Mouse (Mus musculus): ENCODE results near the gene Inafm2.

- TF ChIP-seq CTCF (IDR thresholded peaks at IDR 0.05; ENCODE audit: insufficient read depth, low read length) (no peak), POLR2A (IDR thresholded peaks at IDR 0.05; ENCODE audit: borderline replicate concordance, extremely low read depth, low read depth, low read length) (no peak)
Measured at GRCm38 (mm10) chr2:118760311-118761025, 14.9 kb downstream of the Inafm2 start.
